Mouse (Mus musculus): ENCODE data around the gene Pdzd2. TPM values are rescaled to one million over a fixed set of nuclear protein-coding genes. Genes with fewer than 3 reads are reported as not detected.

Pdzd2 gene
- total RNA-seq, 2 experiments from 2014 or later, result 0.17 TPM; not detected in 1

- ATAC-seq (replicated peaks; ENCODE audit: low FRiP score, poor library complexity, severe bottlenecking), result no peak
Observed at GRCm38 (mm10) chr15:12451448-12451847, 288.3 kb downstream of the Pdzd2 start.

GRCm38 (mm10) chr15:12450790-12451189 lies 288.9 kb downstream of the Pdzd2 start:
- no peak for ATAC-seq (replicated peaks; ENCODE audit: low FRiP score, poor library complexity, severe bottlenecking)

DNA sequence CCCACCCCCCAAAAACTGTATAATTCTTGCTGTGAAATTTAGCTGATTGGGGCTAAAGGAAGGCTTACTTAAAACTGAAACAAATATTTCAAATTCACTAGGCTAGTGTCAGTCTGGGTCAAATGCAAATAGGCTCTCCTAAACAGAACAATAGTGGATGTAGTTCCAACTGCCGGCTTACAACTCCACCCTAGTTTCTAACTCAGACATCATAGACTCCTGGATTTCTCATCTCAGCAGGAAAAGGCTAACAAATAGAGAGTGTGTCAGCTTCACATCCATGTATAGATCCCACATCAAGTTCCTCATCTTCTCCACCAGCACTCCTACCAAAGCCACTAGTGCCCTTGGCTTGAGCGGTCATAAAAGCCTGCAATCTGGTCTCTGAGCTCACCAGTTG lies 290.4 kb downstream of the Pdzd2 start:
- ATAC-seq (replicated peaks; ENCODE audit: low FRiP score, poor library complexity, severe bottlenecking), result no peak

GRCm38 (mm10) chr15:12447021-12447434 lies 292.7 kb downstream of the Pdzd2 start:
- ATAC-seq (replicated peaks; ENCODE audit: low FRiP score, poor library complexity, severe bottlenecking), result no peak

- no peak for ATAC-seq (replicated peaks; ENCODE audit: low FRiP score, poor library complexity, severe bottlenecking)
Observed at GRCm38 (mm10) chr15:12444551-12444950, 295.2 kb downstream of the Pdzd2 start.

DNA sequence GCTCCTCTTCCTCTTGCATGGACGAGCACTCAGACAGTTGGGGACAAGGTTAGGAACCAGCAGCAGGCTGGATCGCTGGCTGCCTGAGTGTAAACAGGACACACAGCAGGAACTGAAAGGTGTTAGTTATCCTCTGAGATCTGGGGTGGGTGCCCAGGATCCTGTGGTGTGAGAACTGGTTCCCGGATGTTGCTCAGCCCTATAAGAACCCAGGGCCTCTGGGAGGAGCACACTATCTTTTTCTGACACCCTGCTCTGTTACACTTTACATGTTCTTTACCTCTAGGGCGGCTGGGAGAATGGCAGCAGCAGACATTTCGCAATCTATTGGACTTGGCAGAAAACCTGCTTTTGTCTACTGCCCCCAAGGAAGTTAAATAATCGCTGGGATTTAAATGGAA lies 300.4 kb downstream of the Pdzd2 start:
- no peak for ATAC-seq (replicated peaks; ENCODE audit: low FRiP score, poor library complexity, severe bottlenecking)

DNA sequence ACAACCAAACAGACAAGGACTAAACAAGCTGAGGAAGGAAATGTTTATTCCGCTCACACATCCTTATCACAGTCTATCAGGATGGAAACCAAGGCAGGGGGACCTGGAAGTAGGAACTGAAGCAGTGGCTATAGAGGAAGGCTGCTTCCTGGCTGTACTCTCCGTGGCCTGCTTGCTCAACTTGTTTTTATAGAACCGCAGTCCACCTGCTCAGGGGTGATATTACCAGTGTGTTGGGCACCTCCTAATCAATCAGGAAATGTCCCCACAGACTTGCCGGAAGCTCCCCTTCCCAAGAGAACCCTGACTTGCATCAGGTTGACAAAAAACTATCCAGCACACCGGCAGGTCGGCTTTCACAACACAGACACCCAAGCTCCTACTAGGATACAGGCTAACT lies 301.0 kb downstream of the Pdzd2 start:
- ATAC-seq (replicated peaks; ENCODE audit: low FRiP score, poor library complexity, severe bottlenecking), result no peak

DNA sequence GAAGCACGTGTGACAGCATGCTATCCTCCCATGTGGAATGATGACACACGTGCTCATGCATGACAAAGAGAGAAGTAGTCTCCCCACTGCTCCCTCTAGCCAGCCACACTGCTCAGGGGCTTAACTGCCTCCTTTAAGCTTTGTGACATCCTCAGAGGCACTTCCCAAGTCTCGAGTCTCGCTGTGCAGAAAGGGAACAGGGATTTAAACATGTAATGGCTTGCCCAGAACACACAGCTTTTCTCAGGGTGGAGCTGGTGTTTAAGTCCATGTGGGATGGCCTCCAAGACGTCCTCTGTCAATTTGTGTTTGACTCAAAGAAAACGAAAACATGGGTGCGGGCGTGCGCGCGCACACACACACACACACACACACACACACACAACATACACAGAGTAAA lies 301.6 kb downstream of the Pdzd2 start:
- ATAC-seq (replicated peaks; ENCODE audit: low FRiP score, poor library complexity, severe bottlenecking), result no peak

DNA sequence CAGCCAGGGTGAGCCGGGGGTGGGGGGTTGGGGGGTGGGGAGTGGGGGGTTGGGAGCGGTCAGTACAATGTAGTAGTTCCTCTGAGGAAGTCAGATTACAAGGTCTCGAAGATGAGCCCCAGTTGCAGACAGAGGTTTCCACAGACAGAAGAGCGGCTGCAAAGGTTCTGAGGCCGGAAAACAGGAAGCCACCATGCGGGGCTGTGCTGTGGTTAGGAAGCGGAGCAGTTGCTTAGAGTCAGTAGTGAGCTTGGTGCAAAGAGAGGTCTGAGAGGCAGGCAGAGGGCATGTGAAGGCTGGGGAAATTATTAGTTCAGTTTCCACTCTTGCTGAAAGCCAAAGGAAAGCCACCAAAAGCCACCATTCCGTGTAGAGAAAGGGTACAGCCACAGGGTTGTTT lies 303.8 kb downstream of the Pdzd2 start:
- ATAC-seq (replicated peaks; ENCODE audit: low FRiP score, poor library complexity, severe bottlenecking), result no peak

DNA sequence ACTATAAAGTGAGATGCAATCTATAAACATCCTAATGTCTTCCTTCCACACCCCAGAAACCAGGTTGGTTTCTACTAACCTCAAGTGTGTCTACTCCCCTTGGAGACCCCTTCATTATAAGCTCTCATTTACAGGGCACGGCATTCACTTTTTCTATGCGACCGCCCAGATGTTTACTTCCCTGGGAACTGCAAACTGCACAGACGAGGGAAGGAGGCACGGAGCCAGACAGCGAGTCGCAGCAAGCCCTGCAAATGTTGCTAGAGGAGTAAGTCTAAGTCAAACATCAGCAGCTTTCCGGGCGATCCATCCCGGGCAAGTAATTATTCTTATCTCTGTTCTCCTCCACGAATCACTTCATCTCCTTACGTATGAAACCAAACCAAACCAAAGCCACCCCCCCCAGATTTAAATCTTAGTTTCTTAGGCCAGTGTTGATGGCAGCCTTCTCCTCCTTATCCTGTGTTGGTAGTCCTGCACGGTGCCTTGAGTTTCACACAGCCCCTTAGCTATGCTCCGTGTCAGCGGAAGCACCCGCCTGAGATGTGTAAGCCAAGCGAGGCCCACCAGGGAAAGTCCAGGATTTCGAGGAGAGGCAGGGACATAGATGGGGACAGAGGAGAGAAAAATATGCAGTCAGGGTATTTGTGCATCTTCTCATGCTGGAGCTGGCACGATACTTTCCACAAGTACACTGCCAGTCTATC lies 305.7 kb downstream of the Pdzd2 start:
- no peak for ATAC-seq (replicated peaks; ENCODE audit: low FRiP score, poor library complexity, severe bottlenecking)

GRCm38 (mm10) chr15:12432879-12433278 lies 306.8 kb downstream of the Pdzd2 start:
- no peak for ATAC-seq (replicated peaks; ENCODE audit: low FRiP score, poor library complexity, severe bottlenecking)

GRCm38 (mm10) chr15:12432320-12432719 lies 307.4 kb downstream of the Pdzd2 start:
- no peak for ATAC-seq (replicated peaks; ENCODE audit: low FRiP score, poor library complexity, severe bottlenecking)

GRCm38 (mm10) chr15:12431684-12432083 lies 308.0 kb downstream of the Pdzd2 start:
- no peak for ATAC-seq (replicated peaks; ENCODE audit: low FRiP score, poor library complexity, severe bottlenecking)

DNA sequence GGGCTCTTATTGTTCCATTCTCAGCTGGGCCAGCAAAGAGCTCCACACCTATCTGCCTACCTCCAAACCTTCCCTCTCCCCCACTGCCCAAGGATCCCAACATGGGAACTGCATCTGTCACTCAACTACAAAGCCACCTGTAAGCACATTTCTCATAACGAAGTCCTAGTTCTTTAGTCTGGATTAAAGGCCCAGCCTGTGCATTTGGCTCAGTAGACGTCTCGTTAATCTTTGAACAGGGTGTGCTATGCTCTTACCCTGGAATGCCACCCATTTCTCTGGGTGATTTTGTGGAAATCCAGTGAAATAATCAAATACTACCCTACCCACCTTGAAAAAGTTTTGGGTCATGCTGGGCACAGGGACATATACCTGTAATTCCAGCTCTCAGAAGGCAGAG lies 308.5 kb downstream of the Pdzd2 start:
- no peak for ATAC-seq (replicated peaks; ENCODE audit: low FRiP score, poor library complexity, severe bottlenecking)

GRCm38 (mm10) chr15:12430670-12431069 lies 309.1 kb downstream of the Pdzd2 start:
- ATAC-seq (replicated peaks; ENCODE audit: low FRiP score, poor library complexity, severe bottlenecking), result no peak

- no peak for ATAC-seq (replicated peaks; ENCODE audit: low FRiP score, poor library complexity, severe bottlenecking)
Observed at GRCm38 (mm10) chr15:12429572-12430431, 309.9 kb downstream of the Pdzd2 start.

DNA sequence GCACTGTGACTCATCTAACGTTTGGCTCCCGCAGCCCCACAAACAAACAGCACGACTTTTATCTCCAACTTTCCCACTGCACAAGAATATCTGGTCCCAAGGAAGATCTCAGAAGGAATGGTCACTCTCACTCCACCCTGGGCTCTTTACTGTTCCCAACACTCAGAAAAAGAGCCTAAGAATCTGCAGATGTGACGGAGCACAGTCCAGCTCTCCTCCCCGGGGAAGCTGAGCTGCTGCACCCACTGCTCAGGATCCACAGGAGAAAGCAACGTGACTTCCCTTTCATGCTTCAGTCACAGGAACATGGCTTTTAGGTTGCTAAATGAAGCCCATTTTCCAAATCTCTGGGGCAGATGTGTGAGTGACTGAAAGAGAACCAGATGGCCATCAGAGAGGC lies 311.9 kb downstream of the Pdzd2 start:
- ATAC-seq (replicated peaks; ENCODE audit: low FRiP score, poor library complexity, severe bottlenecking), result no peak

- no peak for ATAC-seq (replicated peaks; ENCODE audit: low FRiP score, poor library complexity, severe bottlenecking)
Observed at GRCm38 (mm10) chr15:12426342-12426741, 313.4 kb downstream of the Pdzd2 start.

GRCm38 (mm10) chr15:12425049-12425627 lies 314.6 kb downstream of the Pdzd2 start:
- ATAC-seq (replicated peaks; ENCODE audit: low FRiP score, poor library complexity, severe bottlenecking), result no peak

DNA sequence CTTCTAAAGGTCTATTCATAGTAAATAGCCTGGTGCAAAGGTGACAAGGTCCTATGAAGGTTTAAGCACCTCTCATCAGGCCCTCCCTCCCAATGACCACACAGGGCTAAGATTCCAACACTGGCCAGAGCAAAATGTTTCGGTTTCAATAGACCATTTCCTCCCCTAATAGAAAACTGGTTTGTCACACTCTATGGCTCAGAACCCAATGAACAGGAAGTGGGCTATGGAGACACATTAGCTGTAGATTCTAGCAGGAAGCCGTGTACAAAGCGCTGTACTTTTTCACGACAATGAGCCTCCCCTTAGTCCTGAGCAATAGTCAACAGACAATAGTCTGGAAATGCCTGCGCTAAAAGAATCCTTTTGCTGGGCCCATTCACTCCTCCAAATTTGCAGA lies 315.5 kb downstream of the Pdzd2 start:
- no peak for ATAC-seq (replicated peaks; ENCODE audit: low FRiP score, poor library complexity, severe bottlenecking)

DNA sequence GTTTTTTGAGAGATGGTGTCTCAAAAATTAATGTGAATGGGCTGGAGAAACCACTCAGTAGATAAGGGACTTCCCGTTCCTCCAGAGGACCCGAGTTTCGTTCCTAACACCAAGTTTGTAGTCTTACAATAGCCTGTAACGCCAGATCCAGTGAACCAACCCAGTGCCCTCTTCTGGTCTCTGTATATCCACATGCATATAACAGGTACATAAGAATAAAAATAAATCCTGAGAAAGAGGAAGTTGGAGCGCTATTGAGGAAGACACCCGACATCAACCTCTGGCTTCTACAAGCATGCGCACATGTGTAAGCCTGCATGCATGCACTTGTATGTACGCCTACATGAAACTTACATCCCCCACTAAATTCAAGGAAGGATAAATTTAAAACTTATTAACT lies 318.8 kb downstream of the Pdzd2 start:
- no peak for ATAC-seq (replicated peaks; ENCODE audit: low FRiP score, poor library complexity, severe bottlenecking)
